Comparison of ENCODE assay signal across 35 mouse cellular contexts in genomic region chr11:77837856-77838255, GRCm38 (mm10). TPM values are rescaled to one million over a fixed set of nuclear protein-coding genes. Genes with fewer than 3 reads are reported as not detected.
DNase-seq lines count a peak whose midpoint lies in the region; ATAC-seq and TF ChIP-seq lines count a peak whose summit lies in the region.
"Had no signal": no experiment of that assay in that cellular context is flagged by ENCODE, and none has a peak within 500 bp of the region (broad histone marks: within the 10 kb centered on the region; RNA-seq: fewer than 3 reads in every experiment).

No protein-coding gene starts in this region.

- H3K4me3 ChIP-seq in embryonic facial prominence, embryonic 13.5 days = no peak overlapping the region
- no peak overlapping the region for H3K4me3 ChIP-seq in embryonic facial prominence, embryonic 10.5 days
- peak overlapping the region; percentile 8; the same call in 1 of the 2 replicates for H3K4me3 ChIP-seq in limb, embryonic 15.5 days
- no peak overlapping the region for H3K4me3 ChIP-seq in limb, embryonic 10.5 days
- H3K4me3 ChIP-seq in embryonic facial prominence, embryonic 15.5 days (replicated peaks) = 0 out of 2 replicates have a peak overlapping the region, but pooled peaks have one; percentile 2
- H3K4me3 ChIP-seq in stomach, postnatal 0 days (ENCODE audit: low read depth, low read length) = no peak overlapping the region
- H3K4me3 ChIP-seq: heart, adult 2 months; heart, embryonic 12.5 days; hindbrain, embryonic 13.5 days; limb, embryonic 13.5 days; liver, embryonic 12.5 days; midbrain, embryonic 12.5 days; neural tube, embryonic 15.5 days had no signal

- H3K9ac ChIP-seq in embryonic facial prominence, embryonic 13.5 days = no peak overlapping the region
- no peak overlapping the region for H3K9ac ChIP-seq in limb, embryonic 15.5 days
- H3K9ac ChIP-seq in embryonic facial prominence, embryonic 15.5 days = no peak overlapping the region
- H3K9ac ChIP-seq in stomach, postnatal 0 days (ENCODE audit: low read length) = no peak overlapping the region
- H3K9ac ChIP-seq: limb, embryonic 13.5 days; liver, embryonic 12.5 days; liver, postnatal 0 days; midbrain, embryonic 12.5 days; neural tube, embryonic 15.5 days had no signal

- H3K27ac ChIP-seq in embryonic facial prominence, embryonic 13.5 days = no peak overlapping the region
- no peak overlapping the region for H3K27ac ChIP-seq in embryonic facial prominence, embryonic 10.5 days (replicated peaks)
- peak overlapping the region; percentile 43; the same call in 1 of the 2 replicates for H3K27ac ChIP-seq in limb, embryonic 15.5 days
- no peak overlapping the region for H3K27ac ChIP-seq in limb, embryonic 10.5 days
- H3K27ac ChIP-seq in embryonic facial prominence, embryonic 15.5 days (replicated peaks) = peak overlapping the region; percentile 69
- peak overlapping the region; percentile 63 for H3K27ac ChIP-seq in stomach, postnatal 0 days (replicated peaks)
- H3K27ac ChIP-seq: heart, adult 2 months; liver, embryonic 12.5 days; midbrain, embryonic 12.5 days; neural tube, embryonic 15.5 days had no signal

- DNase-seq in embryonic facial prominence, embryonic 10.5 days (ENCODE audit: low spot score) = no peak
- DNase-seq in limb, embryonic 10.5 days (ENCODE audit: low spot score) = no peak
- DNase-seq in stomach, postnatal 0 days (ENCODE audit: low spot score) = no peak
- DNase-seq in left cerebral cortex, postnatal 4 days = no peak
- DNase-seq: adrenal gland, postnatal 10 days; cerebellum, adult 11 months; cerebellum, adult 9-11 months; embryo, embryonic 11 days; gastrocnemius, postnatal 25 days; heart, adult 2 months; heart, postnatal 4 days; kidney, adult 9 months; kidney, postnatal 10 days; layer of hippocampus, adult 9-11 months; liver, postnatal 0 days; lung, postnatal 36 days; right cerebral cortex, postnatal 14 days; thymus, postnatal 4 days had no signal

- WGBS in embryonic facial prominence, embryonic 13.5 days = 75% methylated on average over 5 of the region's 5 CpGs
- 84% methylated on average over 5 of the region's 5 CpGs for WGBS in embryonic facial prominence, embryonic 10.5 days
- 61% methylated on average over 5 of the region's 5 CpGs for WGBS in limb, embryonic 15.5 days
- 69% methylated on average over 5 of the region's 5 CpGs for WGBS in limb, embryonic 10.5 days
- WGBS in embryonic facial prominence, embryonic 15.5 days = 62% methylated on average over 5 of the region's 5 CpGs
- WGBS in stomach, postnatal 0 days = 85% methylated on average over 5 of the region's 5 CpGs

- no peak for TF ChIP-seq CTCF in stomach, postnatal 0 days (IDR thresholded peaks at IDR 0.05; ENCODE audit: low read depth)

- ATAC-seq in embryonic facial prominence, embryonic 13.5 days (ENCODE audit: insufficient number of reproducible peaks, insufficient read depth, low FRiP score, low TSS enrichment, low read depth) = 0 out of 2 replicates have a peak, but pooled peaks have one; percentile 26
- no peak for ATAC-seq in limb, embryonic 15.5 days (ENCODE audit: insufficient number of reproducible peaks, low FRiP score, low TSS enrichment, low read depth)
- 0 out of 2 replicates have a peak, but pooled peaks have one; percentile 47 for ATAC-seq in embryonic facial prominence, embryonic 15.5 days (ENCODE audit: insufficient number of reproducible peaks, low FRiP score, low TSS enrichment, low read depth)
- no peak for ATAC-seq in stomach, postnatal 0 days (ENCODE audit: low FRiP score, low TSS enrichment)
- ATAC-seq: intestine, embryonic 16.5 days; liver, embryonic 12.5 days; liver, postnatal 0 days had no signal

- no peaks in the 10 kb centered on the region for H3K27me3 ChIP-seq in embryonic facial prominence, embryonic 13.5 days
- H3K27me3 ChIP-seq in embryonic facial prominence, embryonic 10.5 days (replicated peaks; ENCODE audit: low read depth, poor library complexity, severe bottlenecking) = 0 out of 2 replicates have a peak, but pooled peaks cover 4% of the 10 kb centered on the region
- no peaks in the 10 kb centered on the region for H3K27me3 ChIP-seq in limb, embryonic 15.5 days
- H3K27me3 ChIP-seq in limb, embryonic 10.5 days (ENCODE audit: low read depth, poor library complexity, severe bottlenecking) = peaks cover 71% of the 10 kb centered on the region
- H3K27me3 ChIP-seq in embryonic facial prominence, embryonic 15.5 days = no peaks in the 10 kb centered on the region
- H3K27me3 ChIP-seq in stomach, postnatal 0 days (ENCODE audit: control insufficient read depth, insufficient read depth, low read length) = no peaks in the 10 kb centered on the region
- H3K27me3 ChIP-seq: CH12.LX; heart, embryonic 12.5 days; liver, embryonic 12.5 days; neural tube, embryonic 15.5 days had no signal

- no peak overlapping the region for H3K4me2 ChIP-seq in embryonic facial prominence, embryonic 13.5 days
- H3K4me2 ChIP-seq in limb, embryonic 15.5 days = no peak overlapping the region
- H3K4me2 ChIP-seq in embryonic facial prominence, embryonic 15.5 days (replicated peaks) = no peak overlapping the region
- no peak overlapping the region for H3K4me2 ChIP-seq in stomach, postnatal 0 days (replicated peaks; ENCODE audit: low read depth)
- H3K4me2 ChIP-seq: heart, embryonic 12.5 days; hindbrain, embryonic 13.5 days; limb, embryonic 13.5 days; liver, embryonic 12.5 days; midbrain, embryonic 12.5 days; neural tube, embryonic 15.5 days had no signal

- intact Hi-C loops in left cerebral cortex, postnatal 4 days (cut with DNase I) = no loop called here

- no peak for TF ChIP-seq EP300 in stomach, postnatal 0 days (optimal IDR thresholded peaks at IDR 0.05)

- H3K36me3 ChIP-seq in embryonic facial prominence, embryonic 13.5 days = peaks cover 81% of the 10 kb centered on the region
- H3K36me3 ChIP-seq in embryonic facial prominence, embryonic 10.5 days (replicated peaks) = peaks cover 77% of the 10 kb centered on the region
- H3K36me3 ChIP-seq in limb, embryonic 15.5 days = peaks cover 73% of the 10 kb centered on the region
- peaks cover 73% of the 10 kb centered on the region for H3K36me3 ChIP-seq in limb, embryonic 10.5 days
- H3K36me3 ChIP-seq in embryonic facial prominence, embryonic 15.5 days = peaks cover 44% of the 10 kb centered on the region
- peaks cover 12% of the 10 kb centered on the region for H3K36me3 ChIP-seq in stomach, postnatal 0 days (ENCODE audit: control insufficient read depth, insufficient read depth, low read length)

- H3K4me1 ChIP-seq in embryonic facial prominence, embryonic 13.5 days = 0 out of 2 replicates have a peak, but pooled peaks cover 4% of the 10 kb centered on the region
- H3K4me1 ChIP-seq in embryonic facial prominence, embryonic 10.5 days = peaks cover 17% of the 10 kb centered on the region; the same call in 1 of the 2 replicates
- peaks cover 23% of the 10 kb centered on the region for H3K4me1 ChIP-seq in limb, embryonic 15.5 days
- peaks cover 37% of the 10 kb centered on the region for H3K4me1 ChIP-seq in limb, embryonic 10.5 days
- H3K4me1 ChIP-seq in embryonic facial prominence, embryonic 15.5 days = peaks cover 5% of the 10 kb centered on the region; the same call in 1 of the 2 replicates
- no peaks in the 10 kb centered on the region for H3K4me1 ChIP-seq in stomach, postnatal 0 days (replicated peaks; ENCODE audit: control insufficient read depth, insufficient read depth)
- H3K4me1 ChIP-seq: liver, embryonic 12.5 days had no signal

- H3K9me3 ChIP-seq in embryonic facial prominence, embryonic 13.5 days = no peaks in the 10 kb centered on the region
- no peaks in the 10 kb centered on the region for H3K9me3 ChIP-seq in embryonic facial prominence, embryonic 10.5 days
- no peaks in the 10 kb centered on the region for H3K9me3 ChIP-seq in limb, embryonic 15.5 days
- H3K9me3 ChIP-seq in limb, embryonic 10.5 days (replicated peaks) = no peaks in the 10 kb centered on the region
- H3K9me3 ChIP-seq in embryonic facial prominence, embryonic 15.5 days (replicated peaks) = no peaks in the 10 kb centered on the region
- H3K9me3 ChIP-seq in stomach, postnatal 0 days (ENCODE audit: control insufficient read depth, low read length) = no peaks in the 10 kb centered on the region
- H3K9me3 ChIP-seq: heart, embryonic 12.5 days; limb, embryonic 13.5 days; liver, embryonic 12.5 days; midbrain, embryonic 12.5 days; neural tube, embryonic 15.5 days had no signal

RNA-seq across cellular contexts. Expression of gene Gm10277, which starts 50.3 kb away (rescaled TPM):
- 1.8 TPM in 2 replicates for polyA plus RNA-seq in embryonic facial prominence, embryonic 13.5 days (2015; fragmentation: Nextera tagmentation; extraction: Ambion mirVana)
- polyA plus RNA-seq in embryonic facial prominence, embryonic 10.5 days (2016; fragmentation: Nextera tagmentation; extraction: Ambion mirVana) = 1.3 and 1.6 TPM in 2 replicates
- polyA plus RNA-seq in limb, embryonic 15.5 days (2015; fragmentation: Nextera tagmentation; extraction: Ambion mirVana) = 0.90 and 0.92 TPM in 2 replicates
- 1.1 and 1.4 TPM in 2 replicates for polyA plus RNA-seq in limb, embryonic 10.5 days (2016; fragmentation: Nextera tagmentation; extraction: Ambion mirVana)
- 1.3 and 1.4 TPM in 2 replicates for polyA plus RNA-seq in embryonic facial prominence, embryonic 15.5 days (2015; fragmentation: Nextera tagmentation; extraction: Ambion mirVana)
- polyA plus RNA-seq in stomach, postnatal 0 days (2015; fragmentation: Nextera tagmentation; extraction: Ambion mirVana) = 0.40 TPM in 2 replicates
- total RNA-seq in left cerebral cortex, postnatal 4 days (2021) = not detected
- total RNA-seq: adrenal gland, postnatal 10 days; CH12.LX; gastrocnemius, adult 18-20 months; gastrocnemius, postnatal 25 days; heart, adult 2 months; heart, postnatal 4 days; left cerebral cortex, postnatal 14 days had no signal
- polyA plus RNA-seq: frontal cortex, adult 2 months; heart, adult 2 months; testis, adult 2 months had no signal

RNA-seq across cellular contexts. Expression of gene Pipox, which starts 56.0 kb away (rescaled TPM):
- polyA plus RNA-seq in embryonic facial prominence, embryonic 13.5 days (2015; fragmentation: Nextera tagmentation; extraction: Ambion mirVana) = 1.1 and 1.3 TPM in 2 replicates
- 2.1 and 2.7 TPM in 2 replicates for polyA plus RNA-seq in embryonic facial prominence, embryonic 10.5 days (2016; fragmentation: Nextera tagmentation; extraction: Ambion mirVana)
- polyA plus RNA-seq in limb, embryonic 15.5 days (2015; fragmentation: Nextera tagmentation; extraction: Ambion mirVana) = 0.74 and 0.91 TPM in 2 replicates
- 0.34 and 0.48 TPM in 2 replicates for polyA plus RNA-seq in limb, embryonic 10.5 days (2016; fragmentation: Nextera tagmentation; extraction: Ambion mirVana)
- polyA plus RNA-seq in embryonic facial prominence, embryonic 15.5 days (2015; fragmentation: Nextera tagmentation; extraction: Ambion mirVana) = 0.45 and 1.0 TPM in 2 replicates
- 8.4 and 10.1 TPM in 2 replicates for polyA plus RNA-seq in stomach, postnatal 0 days (2015; fragmentation: Nextera tagmentation; extraction: Ambion mirVana)
- total RNA-seq in left cerebral cortex, postnatal 4 days (2021) = 1 to 10 TPM; 1.5 to 3.7 TPM
- total RNA-seq: gastrocnemius, adult 18-20 months; megakaryocyte, adult 5-6 weeks had no signal
- polyA plus RNA-seq: C2C12 had no signal

Comparison
In these comparisons a context has a peak if more than half of its experiments do, and no peak if none do; other contexts are left out.
1. H3K27ac ChIP-seq: peak in limb, embryonic 15.5 days (single experiment), embryonic facial prominence, embryonic 15.5 days (single experiment) and stomach, postnatal 0 days (single experiment); none in embryonic facial prominence, embryonic 13.5 days (single experiment), embryonic facial prominence, embryonic 10.5 days (single experiment) and limb, embryonic 10.5 days (single experiment).
2. H3K4me3 ChIP-seq: peak in limb, embryonic 15.5 days (single experiment) and embryonic facial prominence, embryonic 15.5 days (single experiment); none in embryonic facial prominence, embryonic 13.5 days (single experiment), embryonic facial prominence, embryonic 10.5 days (single experiment), limb, embryonic 10.5 days (single experiment) and stomach, postnatal 0 days (single experiment).
3. ATAC-seq: peak in embryonic facial prominence, embryonic 13.5 days (single experiment) and embryonic facial prominence, embryonic 15.5 days (single experiment); none in limb, embryonic 15.5 days (single experiment) and stomach, postnatal 0 days (single experiment).